Mouse (Mus musculus): ENCODE data around the gene Nol12. TPM values are rescaled to one million over a fixed set of nuclear protein-coding genes. Genes with fewer than 3 reads are reported as not detected.

Nol12 gene
- polyA plus RNA-seq (2015; fragmentation: Nextera tagmentation; extraction: Ambion mirVana) = 54.6 and 58.9 TPM in 2 replicates

DNA sequence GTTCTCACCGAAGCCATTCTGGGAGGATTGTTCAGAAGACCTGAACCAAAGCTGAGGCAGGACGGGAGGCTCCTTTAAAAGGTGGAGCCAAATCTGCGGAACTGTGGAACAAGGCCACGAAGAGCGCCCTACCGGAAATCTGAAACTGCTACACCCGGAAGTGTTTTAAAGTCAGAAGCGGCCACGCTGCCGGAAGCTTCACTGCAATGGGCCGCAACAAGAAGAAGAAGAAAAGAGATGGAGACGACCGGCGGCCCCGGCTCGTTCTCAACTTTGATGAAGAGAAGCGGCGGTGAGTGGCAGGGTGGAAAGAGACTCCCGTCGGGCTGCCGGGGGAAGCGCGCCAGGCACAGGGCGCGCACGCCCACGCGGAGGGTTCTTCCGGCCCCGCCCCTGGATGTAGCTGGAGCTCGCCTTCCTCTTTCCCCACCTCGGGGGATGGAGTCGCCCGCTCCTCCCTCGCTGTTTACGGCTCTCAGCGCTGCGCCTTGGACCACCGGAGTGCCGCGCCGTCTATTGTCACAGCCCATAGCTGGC lies at the start of gene Nol12:
Gene Nol12 (plus strand): TSS at position 150 of the 537 bp plus-strand sequence.
- Histone ChIP-seq H3K9ac (peak within 1 kb of the TSS; percentile 75), H3K4me3 (replicated peaks) (peak within 1 kb of the TSS; percentile 90), H3K27me3 (no peaks in the 10 kb centered on the region), H3K4me1 (peaks cover 16% of the 10 kb centered on the region), H3K36me3 (peaks cover 41% of the 10 kb centered on the region), H3K27ac (peak within 1 kb of the TSS; percentile 94), H3K4me2 (peak within 1 kb of the TSS; percentile 60), H3K9me3 (replicated peaks) (no peaks in the 10 kb centered on the region)
- under 1% methylated on average over 42 of the region's 42 CpGs for WGBS
- ATAC-seq (replicated peaks; ENCODE audit: low FRiP score) = peak; percentile 84

GRCm38 (mm10) chr15:78889401-78889853 lies 45.3 kb upstream of the Nol12 start:
- WGBS = 29% methylated on average over 13 of the region's 13 CpGs
- Histone ChIP-seq H3K36me3 (peaks cover 93% of the 10 kb centered on the region), H3K27ac (peak overlapping the region; percentile 51; the same call in 1 of the 2 replicates), H3K4me3 (replicated peaks) (no peak overlapping the region), H3K4me1 (peaks cover 42% of the 10 kb centered on the region), H3K9me3 (replicated peaks) (no peaks in the 10 kb centered on the region), H3K9ac (no peak overlapping the region), H3K27me3 (no peaks in the 10 kb centered on the region), H3K4me2 (0 out of 2 replicates have a peak overlapping the region, but pooled peaks have one; percentile 7)
- peak; percentile 47; the same call in 1 of the 2 replicates for ATAC-seq (replicated peaks; ENCODE audit: low FRiP score)

GRCm38 (mm10) chr15:78892440-78892839 lies 42.3 kb upstream of the Nol12 start:
- Histone ChIP-seq H3K9me3 (replicated peaks) (no peaks in the 10 kb centered on the region), H3K4me3 (replicated peaks) (no peak overlapping the region), H3K36me3 (peaks cover 65% of the 10 kb centered on the region), H3K9ac (0 out of 2 replicates have a peak overlapping the region, but pooled peaks have one; percentile 14), H3K4me1 (peaks cover 70% of the 10 kb centered on the region), H3K4me2 (no peak overlapping the region), H3K27me3 (no peaks in the 10 kb centered on the region), H3K27ac (peak overlapping the region; percentile 67; the same call in 1 of the 2 replicates)
- 0 out of 2 replicates have a peak, but pooled peaks have one; percentile 30 for ATAC-seq (replicated peaks; ENCODE audit: low FRiP score)
- 23% methylated on average over 7 of the region's 7 CpGs for WGBS

DNA sequence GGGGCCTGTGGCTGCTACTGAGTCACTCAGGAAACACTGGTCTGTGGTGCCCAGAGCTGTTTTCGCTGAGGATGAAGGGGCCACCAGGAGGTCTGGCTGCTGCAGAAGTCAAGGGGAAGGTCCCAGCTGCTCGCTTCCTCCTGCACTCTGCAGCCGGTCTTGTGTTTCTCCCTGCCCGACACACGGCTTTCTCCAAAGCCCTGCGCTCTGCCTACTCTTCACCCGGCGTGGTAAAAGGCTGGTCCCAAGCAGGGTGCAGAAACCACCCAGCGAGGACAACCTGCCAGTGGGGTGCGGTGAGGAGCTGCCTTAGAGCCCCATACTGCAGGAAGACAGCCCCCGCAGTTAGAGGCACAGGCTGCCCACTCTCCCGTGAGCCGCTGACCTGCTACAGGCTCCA lies 40.0 kb upstream of the Nol12 start:
- Histone ChIP-seq H3K9ac (no peak overlapping the region), H3K27ac (peak overlapping the region; percentile 67), H3K4me1 (peaks cover 78% of the 10 kb centered on the region), H3K27me3 (no peaks in the 10 kb centered on the region), H3K4me3 (replicated peaks) (no peak overlapping the region), H3K9me3 (replicated peaks) (no peaks in the 10 kb centered on the region), H3K4me2 (no peak overlapping the region), H3K36me3 (peaks cover 42% of the 10 kb centered on the region)
- no peak for ATAC-seq (replicated peaks; ENCODE audit: low FRiP score)
- 61% methylated on average over 13 of the region's 13 CpGs for WGBS

GRCm38 (mm10) chr15:78895741-78896140 lies 39.0 kb upstream of the Nol12 start:
- ATAC-seq (replicated peaks; ENCODE audit: low FRiP score) = no peak
- Histone ChIP-seq H3K36me3 (peaks cover 32% of the 10 kb centered on the region), H3K9me3 (replicated peaks) (no peaks in the 10 kb centered on the region), H3K4me1 (peaks cover 84% of the 10 kb centered on the region), H3K9ac (no peak overlapping the region), H3K27ac (peak overlapping the region; percentile 67; the same call in 1 of the 2 replicates), H3K27me3 (no peaks in the 10 kb centered on the region), H3K4me2 (no peak overlapping the region), H3K4me3 (replicated peaks) (no peak overlapping the region)
- WGBS = 90% methylated on average over 2 of the region's 2 CpGs

DNA sequence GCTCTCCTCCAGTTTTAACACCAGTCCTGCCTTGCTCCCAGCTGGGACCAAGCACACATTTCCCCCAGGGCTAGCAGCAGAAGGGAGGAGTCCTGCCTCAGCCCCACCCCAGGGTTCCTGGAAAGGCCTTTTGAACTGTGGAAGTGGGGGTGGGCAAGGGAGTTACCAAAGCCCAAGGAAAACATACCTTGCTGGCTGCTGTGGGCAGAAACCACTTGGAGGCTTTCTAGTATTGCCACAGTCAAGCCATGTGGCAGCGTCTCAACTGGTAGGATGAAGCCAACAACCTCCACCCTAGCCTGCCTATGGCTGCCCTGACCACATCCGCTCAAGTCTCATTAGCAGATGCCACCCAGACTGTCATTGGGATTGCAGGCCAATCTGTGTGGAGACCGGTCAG lies 38.6 kb upstream of the Nol12 start:
- Histone ChIP-seq H3K4me1 (peaks cover 88% of the 10 kb centered on the region), H3K27ac (no peak overlapping the region)

GRCm38 (mm10) chr15:78897488-78897887 lies 37.2 kb upstream of the Nol12 start:
- H3K36me3 ChIP-seq = peaks cover 22% of the 10 kb centered on the region
- no peak overlapping the region for H3K4me2 ChIP-seq
- ATAC-seq (replicated peaks; ENCODE audit: low FRiP score) = no peak
- no peaks in the 10 kb centered on the region for H3K27me3 ChIP-seq
- H3K9ac ChIP-seq = no peak overlapping the region
- peaks cover 87% of the 10 kb centered on the region for H3K4me1 ChIP-seq
- H3K4me3 ChIP-seq (replicated peaks) = no peak overlapping the region
- WGBS = 91% methylated on average over 4 of the region's 4 CpGs
- H3K9me3 ChIP-seq (replicated peaks) = no peaks in the 10 kb centered on the region
- H3K27ac ChIP-seq = peak overlapping the region; percentile 24; the same call in 1 of the 2 replicates

More for the DNA sequence above, 38.6 kb upstream of the Nol12 start:
- ATAC-seq (replicated peaks; ENCODE audit: low FRiP score) = no peak
- Histone ChIP-seq H3K4me2 (no peak overlapping the region), H3K9ac (no peak overlapping the region), H3K4me3 (replicated peaks) (no peak overlapping the region), H3K27me3 (no peaks in the 10 kb centered on the region), H3K36me3 (peaks cover 28% of the 10 kb centered on the region), H3K9me3 (replicated peaks) (no peaks in the 10 kb centered on the region)
- 70% methylated on average over 3 of the region's 3 CpGs for WGBS

DNA sequence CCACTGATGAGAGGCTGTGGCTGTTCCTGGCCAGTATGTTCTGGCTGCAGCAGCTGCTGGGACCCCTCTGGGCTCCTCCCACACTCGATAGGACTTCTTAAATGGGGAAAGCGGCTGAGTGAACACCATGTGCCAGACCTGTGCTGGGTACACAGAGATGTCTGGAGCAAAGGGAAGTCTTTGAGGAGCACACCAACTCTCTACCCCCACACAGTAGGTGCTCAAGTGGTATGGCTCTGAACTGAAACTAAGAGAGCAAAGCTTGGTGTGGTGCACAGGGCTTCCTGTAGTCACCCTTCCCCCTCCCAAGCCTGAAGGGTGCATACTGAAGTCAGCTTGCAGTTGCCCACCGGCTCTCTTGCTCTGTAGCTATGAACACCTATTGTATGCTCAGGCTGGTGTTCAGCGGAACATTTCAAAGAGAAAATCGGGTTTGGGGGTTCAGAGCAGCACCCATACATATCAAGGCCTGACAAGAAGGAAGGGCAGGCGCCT lies 36.2 kb upstream of the Nol12 start:
- Histone ChIP-seq H3K27me3 (no peaks in the 10 kb centered on the region), H3K27ac (peak overlapping the region; percentile 63), H3K4me3 (replicated peaks) (peak overlapping the region; percentile 63), H3K4me2 (peak overlapping the region; percentile 77), H3K4me1 (peaks cover 84% of the 10 kb centered on the region), H3K9me3 (replicated peaks) (no peaks in the 10 kb centered on the region), H3K36me3 (peaks cover 21% of the 10 kb centered on the region), H3K9ac (no peak overlapping the region; the same call in 1 of the 2 replicates)
- 46% methylated on average over 6 of the region's 6 CpGs for WGBS
- no peak for ATAC-seq (replicated peaks; ENCODE audit: low FRiP score)

DNA sequence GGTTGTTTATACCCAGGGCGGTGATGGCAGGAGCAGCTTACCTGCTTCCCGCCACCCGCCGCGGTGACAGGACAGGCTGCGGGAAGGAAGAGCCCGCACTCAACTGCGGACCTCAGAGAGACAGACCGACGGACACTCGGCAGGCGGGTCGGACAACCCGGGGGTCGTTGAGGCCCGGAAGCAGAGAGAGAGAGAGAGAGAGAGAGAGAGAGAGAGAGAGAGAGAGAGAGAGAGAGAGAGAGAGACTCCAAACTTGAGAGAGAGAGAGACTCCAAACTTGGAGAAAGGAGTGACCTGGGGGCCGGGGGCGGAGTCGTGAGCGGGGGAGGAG lies 35.4 kb upstream of the Nol12 start, which contains the start of gene Gm49510:
Gene Gm49510 (plus strand): TSS at position 259 of the 331 bp plus-strand sequence.
- Histone ChIP-seq H3K27ac (peak within 1 kb of the TSS; percentile 63), H3K4me1 (peaks cover 76% of the 10 kb centered on the region), H3K4me3 (replicated peaks) (peak within 1 kb of the TSS; percentile 63), H3K9me3 (replicated peaks) (no peaks in the 10 kb centered on the region), H3K27me3 (no peaks in the 10 kb centered on the region), H3K4me2 (peak within 1 kb of the TSS; percentile 77), H3K9ac (peak within 1 kb of the TSS; percentile 61), H3K36me3 (peaks cover 25% of the 10 kb centered on the region)
- WGBS = 2% methylated on average over 19 of the region's 20 CpGs
- no peak for ATAC-seq (replicated peaks; ENCODE audit: low FRiP score)

GRCm38 (mm10) chr15:78899740-78900584 lies 34.8 kb upstream of the Nol12 start, which contains the start of gene Sh3bp1:
TSS of gene Sh3bp1 (plus strand) at chr15:78899768.
- ATAC-seq (replicated peaks; ENCODE audit: low FRiP score) = 0 out of 2 replicates have a peak, but pooled peaks have one; percentile 52

GRCm38 (mm10) chr15:78900585-78901421 lies 33.9 kb upstream of the Nol12 start:
- Histone ChIP-seq H3K9ac (peak overlapping the region; percentile 61), H3K27me3 (no peaks in the 10 kb centered on the region), H3K4me2 (peak overlapping the region; percentile 77), H3K36me3 (peaks cover 38% of the 10 kb centered on the region), H3K4me3 (replicated peaks) (peak overlapping the region; percentile 63), H3K9me3 (replicated peaks) (no peaks in the 10 kb centered on the region), H3K27ac (peak overlapping the region; percentile 63), H3K4me1 (peaks cover 62% of the 10 kb centered on the region)
- ATAC-seq (replicated peaks; ENCODE audit: low FRiP score) = no peak
- 14% methylated on average over 18 of the region's 18 CpGs for WGBS

More at GRCm38 (mm10) chr15:78899740-78900584, 34.8 kb upstream of the Nol12 start, which contains the start of gene Sh3bp1:
- Histone ChIP-seq H3K9me3 (replicated peaks) (no peaks in the 10 kb centered on the region), H3K4me3 (replicated peaks) (peak within 1 kb of the TSS; percentile 63), H3K4me2 (peak within 1 kb of the TSS; percentile 77), H3K27me3 (no peaks in the 10 kb centered on the region), H3K36me3 (peaks cover 31% of the 10 kb centered on the region), H3K9ac (peak within 1 kb of the TSS; percentile 61), H3K4me1 (peaks cover 70% of the 10 kb centered on the region), H3K27ac (peak within 1 kb of the TSS; percentile 63)
- WGBS = 2% methylated on average over 47 of the region's 47 CpGs
